Mouse (Mus musculus) spleen, postnatal 4 days (tissue): ENCODE results near the gene Fbxl5.
A peak's percentile ranks its signal among the peaks of the same experiment; 100 is the strongest.

Source experiments
- DNase-seq, 2 experiments: peaks; one replicate each; pipeline ENCODE4 v3.0.0; 2022; ENCODE audit warnings: low spot score in 2 of 2

The Fbxl5 gene

DNA sequence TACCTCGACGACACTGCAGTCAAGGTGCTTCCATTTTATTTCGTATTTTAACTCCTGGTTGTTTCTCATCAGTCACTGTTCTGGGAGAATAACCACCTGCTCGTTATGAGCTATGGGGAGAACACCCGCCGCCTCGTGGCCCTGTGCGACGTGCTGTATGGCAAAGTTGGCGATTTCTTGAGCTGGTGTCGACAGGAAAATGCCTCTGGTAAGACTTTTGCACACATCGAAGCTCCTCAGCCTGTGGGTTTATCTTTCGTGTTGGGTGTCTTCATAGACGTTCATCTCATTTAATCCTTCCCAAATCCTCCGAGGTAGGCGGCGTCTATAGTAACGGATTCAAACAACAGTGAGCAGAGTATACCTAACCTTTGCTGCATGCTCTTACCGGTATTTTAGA, at the start of gene Fbxl5:
Gene Fbxl5 (minus strand): TSS at position 101 of the 400 bp plus-strand sequence.
- no peak for DNase-seq

DNA sequence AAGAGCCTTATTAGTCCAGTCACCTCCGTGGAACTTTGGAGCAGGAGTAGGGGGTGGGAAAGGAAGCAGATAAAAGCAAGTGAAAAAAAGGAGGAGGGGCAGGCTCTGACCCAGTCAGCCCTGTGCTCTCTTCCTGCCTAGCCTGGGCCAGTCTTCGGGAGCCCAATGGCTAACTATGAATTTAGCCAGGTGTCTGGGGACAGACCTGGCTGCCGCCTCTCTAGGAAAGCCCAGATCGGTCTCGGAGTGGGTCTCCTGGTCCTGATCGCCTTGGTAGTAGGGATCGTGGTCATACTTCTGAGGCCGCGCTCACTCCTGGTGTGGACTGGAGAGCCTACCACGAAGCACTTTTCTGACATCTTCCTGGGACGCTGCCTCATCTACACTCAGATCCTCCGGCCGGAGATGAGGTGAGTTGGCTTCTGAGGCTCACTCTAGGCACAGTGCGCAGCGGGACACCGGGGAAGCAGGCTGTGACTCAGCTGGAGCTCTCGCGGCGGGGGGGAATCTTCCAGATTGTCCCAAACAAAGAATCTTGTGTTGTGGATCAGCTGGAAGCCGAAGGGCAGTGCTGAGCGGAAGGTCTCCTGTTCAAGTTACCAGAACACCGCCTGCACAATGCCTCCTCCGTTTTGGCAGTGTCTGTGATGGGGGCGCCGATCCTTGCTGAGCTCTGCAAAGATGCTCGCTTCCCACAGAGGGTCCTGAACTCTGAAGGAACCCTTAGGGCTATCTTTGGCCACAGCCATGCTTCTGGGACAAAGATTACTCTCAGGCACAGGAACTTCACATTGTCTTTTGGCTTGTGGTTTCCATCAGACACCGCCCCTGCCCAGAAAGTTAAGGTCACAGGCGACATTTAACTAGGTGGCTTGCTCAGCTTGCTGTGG, 47.5 kb upstream of the Fbxl5 start:
- peak; percentile 28 to 70 for DNase-seq

DNA sequence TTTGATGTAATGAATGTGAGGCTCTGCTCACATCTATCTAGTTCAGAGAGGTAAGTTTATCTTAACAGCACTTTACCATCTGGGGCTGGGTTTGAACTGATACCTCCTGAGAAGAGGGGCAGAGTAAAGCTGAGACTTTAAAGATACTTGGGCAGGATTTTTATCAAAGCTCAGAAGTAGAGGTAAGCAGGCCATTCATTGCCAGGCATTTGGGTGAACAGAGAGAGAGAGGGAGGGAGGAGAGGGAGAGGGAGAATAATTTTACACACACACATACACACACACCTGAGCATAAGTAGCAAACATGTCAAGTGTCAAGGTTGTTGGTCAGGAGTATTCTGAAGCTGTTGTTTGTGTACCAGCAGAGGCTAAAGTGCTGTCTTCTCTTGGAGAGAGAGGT, 46.8 kb upstream of the Fbxl5 start, which contains the start of gene Cd38:
Gene Cd38 (plus strand): TSS at position 301 of the 400 bp plus-strand sequence.
- DNase-seq = no peak

DNA sequence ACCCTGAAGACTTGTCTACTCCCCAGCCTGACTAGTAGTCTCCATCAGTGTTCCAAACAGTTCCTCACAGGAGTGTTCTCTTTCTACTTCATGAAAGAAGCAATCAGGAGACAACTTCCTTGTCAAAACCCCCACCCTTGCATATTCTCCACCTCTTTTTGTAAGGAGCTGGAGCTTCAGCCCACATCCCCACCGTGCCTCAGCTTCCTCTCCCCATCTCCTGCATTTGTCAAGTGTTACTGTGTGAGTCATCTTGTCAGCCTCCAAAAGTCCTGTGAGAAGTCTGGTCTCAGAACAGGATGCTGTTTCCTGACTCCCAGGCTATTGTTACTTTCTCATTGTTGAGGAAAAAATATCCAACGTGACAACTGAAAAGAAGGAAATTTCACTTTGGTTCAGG, 43.9 kb upstream of the Fbxl5 start:
- no peak for DNase-seq

GRCm38 (mm10) chr5:43863642-43864041, 42.2 kb upstream of the Fbxl5 start:
- DNase-seq = no peak

DNA sequence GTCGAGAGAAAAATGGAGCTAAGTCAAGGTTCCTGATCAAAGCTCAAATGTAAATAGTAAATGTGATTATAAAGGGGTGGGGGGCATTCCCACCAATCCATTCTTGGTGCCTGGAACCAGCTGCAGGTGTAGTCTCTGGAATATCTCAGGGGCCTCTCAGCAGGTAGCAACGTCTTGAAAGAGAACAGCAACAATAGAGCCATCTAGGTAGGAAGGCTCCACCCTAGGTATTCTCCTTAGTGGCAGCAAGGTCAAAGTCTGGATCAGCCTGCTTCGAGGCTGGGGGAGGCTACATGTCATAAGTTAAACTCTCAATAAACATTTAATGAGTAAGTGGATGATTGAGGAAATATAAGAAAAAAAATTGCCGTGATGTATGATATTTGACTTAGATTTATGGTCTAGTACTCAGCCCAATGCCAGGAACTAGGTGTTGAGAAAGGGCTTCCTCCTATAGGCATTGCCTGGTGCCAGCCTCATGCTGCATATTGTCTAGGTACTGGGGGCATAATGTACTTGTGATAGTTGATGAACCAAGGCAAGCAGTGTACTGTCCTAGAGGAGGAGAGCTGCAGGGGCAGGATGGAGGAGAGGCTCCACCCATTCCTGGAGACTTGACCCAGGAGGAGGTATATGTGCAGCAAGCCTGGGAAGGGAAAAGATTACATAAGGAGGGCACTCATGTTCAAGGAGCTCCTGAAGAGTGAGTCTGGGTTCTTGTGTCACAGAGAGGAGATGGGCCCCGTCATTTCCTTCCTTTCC, 39.4 kb upstream of the Fbxl5 start:
- DNase-seq = no peak

DNA sequence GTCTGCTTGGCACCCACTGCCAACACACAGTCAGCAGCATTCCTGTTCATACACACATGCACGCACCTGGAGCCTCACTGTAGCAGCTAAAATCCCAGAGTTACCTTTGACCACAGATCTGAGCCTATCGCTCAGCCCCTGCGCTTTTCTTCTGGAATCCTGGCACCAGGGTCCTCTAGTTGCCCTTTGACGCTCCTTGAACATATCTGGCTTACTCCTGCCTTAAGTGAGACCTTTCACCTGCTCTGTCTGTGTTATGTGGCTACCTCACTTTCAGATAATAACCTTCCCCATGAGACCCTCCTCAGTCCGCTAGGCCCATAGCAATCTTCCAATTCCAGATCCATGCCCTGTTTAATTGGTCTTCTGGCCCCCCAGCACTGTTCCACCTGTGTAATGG, 38.7 kb upstream of the Fbxl5 start:
- DNase-seq = no peak

- DNase-seq = no peak
These were observed 38.2 kb upstream of the Fbxl5 start for GRCm38 (mm10) chr5:43859663-43860062.

DNA sequence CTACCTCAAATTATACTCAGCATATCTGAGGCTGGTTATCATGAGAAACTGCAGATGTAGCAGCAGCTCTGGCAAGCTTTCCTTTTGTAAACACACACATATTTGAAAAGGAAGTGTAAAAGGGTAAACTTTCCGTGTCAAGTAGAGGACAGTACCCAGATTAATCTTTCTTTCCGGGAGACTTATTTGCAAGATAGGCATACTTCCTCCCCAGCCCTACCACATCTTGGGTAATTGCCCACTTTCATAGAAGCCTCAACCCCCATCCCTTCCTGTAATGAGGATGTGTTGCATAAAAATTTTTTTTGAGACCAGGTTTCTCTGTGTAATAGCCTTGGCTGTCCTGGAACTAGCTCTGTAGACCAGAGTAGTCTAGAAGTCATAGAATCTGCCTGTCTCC, 34.3 kb upstream of the Fbxl5 start:
- DNase-seq = no peak

- DNase-seq = no peak
These were observed 32.5 kb upstream of the Fbxl5 start for GRCm38 (mm10) chr5:43853868-43854488.

DNA sequence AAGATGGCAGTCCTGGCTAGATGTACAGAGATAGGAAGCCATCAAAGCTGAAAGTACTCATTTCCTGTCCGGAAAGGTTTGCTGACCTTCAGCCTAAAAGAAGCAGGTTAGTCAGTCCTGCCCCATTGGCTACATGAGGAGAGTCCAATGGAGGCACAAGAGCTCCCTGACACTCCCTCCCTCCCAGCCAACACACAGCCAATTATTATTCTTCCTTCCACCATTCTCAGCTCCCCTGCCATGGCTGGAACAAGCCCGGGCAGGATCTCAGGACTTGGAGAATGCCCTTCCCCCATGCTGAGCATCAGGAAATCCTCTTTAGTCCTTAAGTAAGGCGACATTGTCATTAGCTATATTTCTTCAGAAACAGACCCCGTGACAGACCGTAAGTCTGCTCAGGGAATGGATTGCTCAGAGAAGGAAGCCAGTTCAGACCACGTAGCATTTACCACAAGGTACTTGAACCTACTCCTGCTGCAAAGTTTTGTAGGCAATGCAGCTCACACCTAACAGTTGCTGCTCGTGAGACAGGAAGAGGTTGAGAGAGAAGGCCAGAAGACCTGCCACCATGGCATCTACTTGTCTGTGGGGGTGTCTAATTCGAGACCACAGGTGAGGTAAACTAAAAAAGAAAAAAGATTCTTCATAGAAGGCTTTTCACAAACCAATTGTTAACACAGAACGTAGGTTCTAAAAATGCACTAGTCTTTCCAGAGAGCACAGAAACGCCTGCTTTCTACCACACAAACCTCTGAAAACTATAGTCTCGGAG, 31.8 kb upstream of the Fbxl5 start:
- no peak for DNase-seq

GRCm38 (mm10) chr5:43848275-43848674, 26.8 kb upstream of the Fbxl5 start:
- DNase-seq = no peak

DNA sequence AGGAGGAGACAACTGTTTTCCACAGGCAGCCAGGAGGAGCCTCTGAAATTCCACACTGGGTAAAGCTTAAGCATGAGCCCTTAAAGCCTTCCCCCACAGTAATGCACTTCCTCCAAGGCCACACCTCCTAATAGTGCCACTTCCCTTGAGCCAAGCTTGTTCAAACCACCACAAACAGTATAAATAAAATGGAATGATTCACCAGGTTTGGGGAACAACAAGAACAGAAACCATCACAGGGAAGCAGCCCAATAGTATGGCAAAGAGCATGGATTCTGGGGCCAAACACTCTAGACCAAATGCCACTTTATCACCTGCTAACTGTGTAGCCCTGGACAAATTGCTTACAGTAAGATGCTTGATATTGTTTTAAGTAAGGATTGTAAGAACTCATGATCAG, 26.1 kb upstream of the Fbxl5 start:
- no peak for DNase-seq

GRCm38 (mm10) chr5:43846227-43846626, 24.8 kb upstream of the Fbxl5 start:
- DNase-seq = no peak

GRCm38 (mm10) chr5:43845646-43846045, 24.2 kb upstream of the Fbxl5 start:
- DNase-seq = peak in 1 of 2 experiments; percentile 22

DNA sequence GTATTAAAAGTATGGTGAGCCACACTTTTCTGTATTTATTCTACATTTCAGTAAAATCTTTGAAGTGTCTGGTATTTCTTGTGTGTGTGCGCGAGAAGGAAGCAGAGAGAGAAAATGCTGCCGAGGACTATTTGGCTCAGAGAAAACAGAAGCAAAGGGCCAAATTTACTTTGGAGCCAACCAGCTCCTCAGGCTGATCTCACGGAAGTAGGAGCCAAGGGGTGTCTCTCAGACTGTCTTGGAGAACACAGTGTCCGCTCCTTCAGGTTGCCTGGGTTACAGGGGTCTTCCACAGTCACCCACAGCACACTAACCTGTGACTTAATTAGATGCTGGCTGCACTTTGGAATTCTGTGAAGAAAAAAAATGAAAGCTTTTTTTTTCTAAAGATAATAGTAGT, 23.6 kb upstream of the Fbxl5 start:
- DNase-seq = no peak

GRCm38 (mm10) chr5:43842576-43843155, 21.2 kb upstream of the Fbxl5 start:
- no peak for DNase-seq

GRCm38 (mm10) chr5:43842011-43842285, 20.5 kb upstream of the Fbxl5 start:
- DNase-seq = no peak

- DNase-seq = peak; percentile 29 to 73
These were observed 19.9 kb upstream of the Fbxl5 start for GRCm38 (mm10) chr5:43841144-43842010.

DNA sequence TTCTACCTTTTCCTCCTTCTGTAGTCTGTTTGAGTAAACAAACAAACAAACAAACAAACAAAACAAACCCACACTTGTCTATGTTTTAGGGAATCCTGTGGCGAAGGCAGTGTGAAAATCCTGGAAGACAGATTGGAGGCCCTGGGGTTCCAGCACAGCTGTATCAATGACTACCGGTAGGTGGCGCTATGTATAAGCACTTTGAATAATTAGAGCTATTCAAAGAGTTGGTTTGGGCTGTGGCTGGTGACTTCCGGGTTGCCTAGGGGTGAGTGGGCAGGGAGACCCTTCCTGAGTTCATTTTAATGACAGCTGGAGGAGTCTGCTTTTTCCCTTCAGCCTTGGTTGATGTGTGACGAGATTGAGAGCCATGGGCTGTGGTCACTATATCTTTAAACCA, 15.9 kb upstream of the Fbxl5 start:
- peak; percentile 50 to 81 for DNase-seq

- DNase-seq = no peak
These were observed 15.2 kb upstream of the Fbxl5 start for GRCm38 (mm10) chr5:43836590-43836989.
